Mouse (Mus musculus): ENCODE results near the gene Spata48.
A peak's percentile ranks its signal among the peaks of the same experiment; 100 is the strongest.

Gene Spata48

GRCm38 (mm10) chr11:11536295-11536694 is 74.4 kb downstream of the Spata48 start:
- DNase-seq (ENCODE audit: low spot score) = no peak

GRCm38 (mm10) chr11:11545948-11546347 is 84.1 kb downstream of the Spata48 start:
- DNase-seq (ENCODE audit: low spot score) = no peak

- DNase-seq (ENCODE audit: low spot score) = no peak
Measured at GRCm38 (mm10) chr11:11546903-11547511, 85.1 kb downstream of the Spata48 start.

- no peak for DNase-seq (ENCODE audit: low spot score)
Measured at GRCm38 (mm10) chr11:11547597-11548240, 85.8 kb downstream of the Spata48 start.

GRCm38 (mm10) chr11:11555563-11555962 is 93.7 kb downstream of the Spata48 start:
- no peak for DNase-seq (ENCODE audit: low spot score)

- no peak for DNase-seq (ENCODE audit: low spot score)
Measured at GRCm38 (mm10) chr11:11556186-11556585, 94.3 kb downstream of the Spata48 start.

- peak; percentile 86 for DNase-seq (ENCODE audit: low spot score)
Measured at GRCm38 (mm10) chr11:11557173-11557967, 95.5 kb downstream of the Spata48 start.

- DNase-seq (ENCODE audit: low spot score) = no peak
Measured at GRCm38 (mm10) chr11:11558662-11559061, 96.8 kb downstream of the Spata48 start.

- DNase-seq (ENCODE audit: low spot score) = no peak
Measured at GRCm38 (mm10) chr11:11559099-11559686, 97.3 kb downstream of the Spata48 start.

- no peak for DNase-seq (ENCODE audit: low spot score)
Measured at GRCm38 (mm10) chr11:11561118-11561517, 99.2 kb downstream of the Spata48 start.

GRCm38 (mm10) chr11:11564266-11565044 is 102.6 kb downstream of the Spata48 start:
- peak; percentile 88 for DNase-seq (ENCODE audit: low spot score)
